Mouse (Mus musculus) liver, embryonic 13.5 days (tissue): ENCODE measurements around the gene Spen. TPM values are rescaled to one million over a fixed set of nuclear protein-coding genes. Genes with fewer than 3 reads are reported as not detected.

Experiments
- ATAC-seq: fragments of 200-750 bp; cut with Nextera tagmentation; 2 replicates; pipeline ENCODE4 v1.8.0; 2017; ENCODE audit warnings: low read depth, mild to moderate bottlenecking, moderate number of reproducible peaks, moderate library complexity
- DNase-seq: peaks from one replicate; pipeline ENCODE4 v3.0.0; 2022
- H3K27ac ChIP-seq: fragments of 300-500 bp; sonication (generic); 2 replicates; pipeline ENCODE4 v1.5.1; 2015; ENCODE audit warnings: moderate library complexity, mild to moderate bottlenecking, inconsistent platforms
- H3K27me3 ChIP-seq: fragments of 300-500 bp; sonication (generic); 2 replicates; pipeline ENCODE4 v1.6.1; 2015; ENCODE audit warnings: mild to moderate bottlenecking, inconsistent platforms
- H3K36me3 ChIP-seq: fragments of 300-500 bp; sonication (generic); 2 replicates; pipeline ENCODE4 v1.6.1; 2015; ENCODE audit warnings: mild to moderate bottlenecking, inconsistent platforms
- H3K4me1 ChIP-seq: fragments of 300-500 bp; sonication (generic); replicated peaks from 2 replicates; pipeline ENCODE4 v1.6.1; 2015; ENCODE audit warnings: inconsistent platforms
- H3K4me2 ChIP-seq: fragments of 300-500 bp; sonication (generic); 2 replicates; pipeline ENCODE4 v1.6.1; 2015; ENCODE audit warnings: inconsistent platforms, mild to moderate bottlenecking, moderate library complexity
- H3K4me3 ChIP-seq: fragments of 300-500 bp; sonication (generic); replicated peaks from 2 replicates; pipeline ENCODE4 v1.5.1; 2015; ENCODE audit warnings: mild to moderate bottlenecking, inconsistent platforms
- H3K9ac ChIP-seq: fragments of 300-500 bp; sonication (generic); 2 replicates; pipeline ENCODE4 v1.6.1; 2015; ENCODE audit warnings: mild to moderate bottlenecking, inconsistent platforms
- H3K9me3 ChIP-seq: fragments of 300-500 bp; sonication (generic); replicated peaks from 2 replicates; pipeline ENCODE4 v1.6.1; 2016; ENCODE audit warnings: inconsistent platforms
- WGBS: fragments of 180-500 bp; shearing (Covaris S2); methylation state at CpG from one replicate; pipeline ENCODE4 v1.1.7; 2015; ENCODE audit not compliant: insufficient replicate concordance; 5-methylcytosine and 5-hydroxymethylcytosine counted together
- polyA plus RNA-seq: library from polyadenylated mRNA; unstranded; fragments of >200 nt; fragmentation: Nextera tagmentation; extraction: Ambion mirVana; gene quantifications from 2 replicates; pipeline ENCODE4 v1.2.1, GENCODE M21; 2015

Spen gene
- 4.2 and 4.8 TPM in 2 replicates for polyA plus RNA-seq

DNA sequence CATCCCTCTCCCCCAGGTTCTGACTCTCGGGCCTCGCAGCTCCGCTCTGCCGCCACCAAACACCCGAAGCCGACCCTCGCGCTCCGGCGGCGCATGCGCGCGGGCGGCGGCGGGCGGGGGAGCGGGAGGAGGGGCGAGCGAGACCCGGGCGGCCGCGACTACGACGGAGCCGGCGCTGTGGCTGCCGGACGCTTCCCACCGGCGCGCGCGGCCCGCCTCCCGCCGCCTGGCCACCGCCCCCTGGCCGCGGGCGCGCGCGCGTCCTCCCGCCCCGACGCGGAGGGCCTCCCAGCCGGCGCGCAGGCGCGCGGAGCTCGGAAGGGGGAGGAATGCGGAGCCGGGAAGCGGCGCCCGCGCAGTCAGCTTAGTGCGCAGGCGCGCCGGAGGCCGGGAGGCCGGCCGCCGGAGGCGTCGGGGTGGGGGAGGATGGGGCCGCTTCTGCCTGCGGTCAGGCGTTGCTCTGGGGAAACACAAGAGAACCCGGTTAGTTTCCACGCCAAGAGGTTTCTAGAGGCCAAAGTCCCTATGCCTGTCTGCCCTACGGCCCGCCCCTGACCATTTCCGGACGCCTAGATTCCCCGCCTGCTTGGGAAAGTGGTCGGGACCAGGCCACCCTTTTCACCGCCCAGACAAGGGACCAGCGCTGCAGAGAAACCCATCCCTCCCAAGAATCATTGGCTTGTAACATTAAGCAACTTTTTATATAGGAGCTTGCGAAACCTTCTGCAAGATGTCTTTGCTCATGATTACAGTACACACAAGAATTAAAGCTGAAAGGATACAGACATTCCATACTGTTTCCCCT, at the start of gene Spen:
Spen (minus strand) TSS at position 190 of the 805 bp plus-strand sequence.
- peaks cover 59% of the 10 kb centered on the region for H3K4me1 ChIP-seq
- DNase-seq (peak; percentile 87), ATAC-seq (peak; percentile 83)
- peak within 1 kb of the TSS; percentile 96 for H3K27ac ChIP-seq
- H3K4me3 ChIP-seq, result peak within 1 kb of the TSS; percentile 94
- peak within 1 kb of the TSS; percentile 98 for H3K4me2 ChIP-seq
- H3K27me3 ChIP-seq, result no peaks in the 10 kb centered on the region
- H3K9me3 ChIP-seq, result no peaks in the 10 kb centered on the region
- under 1% methylated on average over 68 of the region's 88 CpGs for WGBS
- H3K36me3 ChIP-seq, result no peaks in the 10 kb centered on the region
- peak within 1 kb of the TSS; percentile 95 for H3K9ac ChIP-seq

DNA sequence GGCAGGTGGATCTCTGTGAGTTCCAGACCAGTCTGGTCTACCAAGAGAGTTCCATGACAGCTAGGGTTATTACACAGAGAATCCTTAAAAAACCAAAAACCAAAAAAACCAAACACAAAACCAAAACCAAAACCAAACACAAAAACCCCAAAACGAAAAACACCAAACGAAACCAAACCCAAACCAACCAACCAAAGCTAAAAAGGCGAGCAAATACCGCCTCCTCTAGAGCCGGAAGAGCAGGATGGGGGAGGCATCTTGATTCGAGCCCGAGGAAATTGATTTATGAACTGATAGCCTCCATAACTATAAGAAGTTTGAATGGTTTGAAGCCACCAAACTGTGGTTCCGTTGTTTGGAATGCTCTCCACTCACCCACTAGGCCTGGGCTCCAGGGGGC, 45.5 kb upstream of the Spen start:
- Histone ChIP-seq H3K4me1 (peaks cover 8% of the 10 kb centered on the region; the same call in 1 of the 2 replicates), H3K27me3 (no peaks in the 10 kb centered on the region), H3K4me2 (no peak overlapping the region), H3K9me3 (no peaks in the 10 kb centered on the region), H3K9ac (no peak overlapping the region), H3K27ac (no peak overlapping the region), H3K36me3 (no peaks in the 10 kb centered on the region), H3K4me3 (no peak overlapping the region)
- WGBS, result 73% methylated on average over 8 of the region's 8 CpGs
- no peak for DNase-seq
- no peak for ATAC-seq

DNA sequence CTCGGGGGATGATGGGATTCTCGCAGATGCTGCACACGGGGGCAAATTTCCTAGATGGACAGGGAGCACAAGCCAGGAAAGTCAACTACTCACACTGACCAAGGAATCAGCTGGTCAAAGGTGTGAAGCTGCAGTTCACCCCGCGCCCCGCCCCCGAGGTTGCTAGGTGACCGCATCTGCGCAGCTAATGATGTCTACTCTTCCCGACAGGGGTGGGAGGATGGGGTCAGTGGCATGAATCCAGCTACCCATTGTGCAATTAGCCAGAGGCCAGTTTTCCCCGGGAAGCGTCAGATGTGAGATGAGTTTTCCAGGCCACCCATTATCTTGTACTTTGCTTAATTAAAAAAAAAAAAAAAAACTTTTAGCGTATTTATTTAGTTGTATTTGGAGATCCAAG, 42.7 kb upstream of the Spen start:
- H3K4me1 ChIP-seq, result peaks cover 15% of the 10 kb centered on the region
- H3K4me2 ChIP-seq, result no peak overlapping the region
- no peak overlapping the region for H3K27ac ChIP-seq
- no peak for DNase-seq
- 76% methylated on average over 13 of the region's 13 CpGs for WGBS
- H3K27me3 ChIP-seq, result no peaks in the 10 kb centered on the region
- peaks cover 3% of the 10 kb centered on the region; the same call in 1 of the 2 replicates for H3K9me3 ChIP-seq
- H3K9ac ChIP-seq, result no peak overlapping the region
- H3K36me3 ChIP-seq, result no peaks in the 10 kb centered on the region
- no peak overlapping the region for H3K4me3 ChIP-seq
- no peak for ATAC-seq

DNA sequence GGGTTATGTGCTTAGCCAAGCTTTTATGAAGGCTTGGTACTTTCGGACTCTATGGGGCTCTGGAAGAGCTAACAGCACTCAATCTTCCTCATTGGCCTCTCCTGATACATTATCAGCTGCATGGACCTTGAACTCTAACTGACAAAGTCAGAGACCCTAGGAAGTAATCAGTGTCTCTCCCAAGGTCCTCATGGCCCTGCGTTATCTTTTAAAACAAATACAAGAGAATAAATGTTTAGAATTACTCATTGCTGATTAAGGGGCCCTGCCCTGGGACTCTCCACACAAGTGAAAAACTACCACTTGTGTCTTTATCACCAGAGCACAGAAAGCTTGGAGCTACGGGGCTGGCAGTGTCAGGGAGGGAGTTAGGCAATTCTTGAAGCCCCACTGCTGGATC, 40.4 kb upstream of the Spen start:
- Histone ChIP-seq H3K4me2 (no peak overlapping the region), H3K27ac (no peak overlapping the region)

DNA sequence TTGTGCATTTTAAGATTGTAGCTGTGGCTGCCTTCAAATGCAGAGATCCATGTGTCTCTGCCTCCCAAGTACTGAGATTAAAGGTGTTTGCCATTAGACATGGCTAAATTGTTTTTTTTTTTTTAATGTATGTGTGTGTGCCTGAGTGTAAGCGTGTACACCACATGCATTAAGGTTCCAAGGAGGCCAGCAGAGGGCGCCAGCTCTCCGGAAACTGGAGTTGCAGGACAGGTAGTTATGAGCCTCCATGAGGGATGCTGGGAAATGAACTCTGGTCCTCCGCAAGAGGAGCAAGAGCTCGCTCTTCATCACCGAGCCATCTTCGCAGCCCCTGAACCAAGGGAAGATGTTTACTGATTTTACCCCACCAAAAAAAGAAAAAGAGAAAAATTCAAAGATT, 38.5 kb upstream of the Spen start:
- DNase-seq, result no peak

More for the DNA sequence above, 40.4 kb upstream of the Spen start:
- Histone ChIP-seq H3K4me1 (peaks cover 19% of the 10 kb centered on the region), H3K36me3 (no peaks in the 10 kb centered on the region), H3K27me3 (0 out of 2 replicates have a peak, but pooled peaks cover 3% of the 10 kb centered on the region), H3K9ac (no peak overlapping the region), H3K9me3 (peaks cover 3% of the 10 kb centered on the region; the same call in 1 of the 2 replicates), H3K4me3 (no peak overlapping the region)
- ATAC-seq, result peak; percentile 80
- WGBS, result 6% methylated on average over 3 of the region's 3 CpGs
- DNase-seq, result peak; percentile 39

DNA sequence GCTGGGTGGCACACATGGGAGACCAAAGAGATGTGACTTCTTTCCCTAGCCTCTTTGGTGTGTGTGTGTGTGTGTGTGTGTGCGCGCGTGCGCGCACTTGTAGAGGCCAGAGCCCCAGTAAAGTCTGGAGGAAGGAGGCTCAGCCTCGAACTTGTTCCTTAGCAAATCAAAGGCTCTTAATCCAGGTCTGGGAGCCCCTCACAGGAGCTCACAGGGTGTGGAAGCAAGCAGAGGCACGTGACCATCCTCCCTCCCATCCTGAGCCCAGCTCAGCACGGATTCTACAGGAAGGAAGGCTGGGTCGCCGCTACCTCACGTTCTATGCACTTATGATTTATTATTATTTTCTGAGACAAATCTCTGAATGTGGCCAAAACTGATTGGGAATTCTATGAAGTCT, 38.0 kb upstream of the Spen start:
- DNase-seq, result no peak
- no peak overlapping the region for H3K27ac ChIP-seq
- H3K36me3 ChIP-seq, result no peaks in the 10 kb centered on the region
- peaks cover 20% of the 10 kb centered on the region for H3K4me1 ChIP-seq
- H3K9me3 ChIP-seq, result peaks cover 3% of the 10 kb centered on the region; the same call in 1 of the 2 replicates
- no peak overlapping the region for H3K9ac ChIP-seq
- H3K27me3 ChIP-seq, result 0 out of 2 replicates have a peak, but pooled peaks cover 13% of the 10 kb centered on the region
- no peak overlapping the region for H3K4me3 ChIP-seq
- ATAC-seq, result no peak
- no peak overlapping the region for H3K4me2 ChIP-seq
- 76% methylated on average over 11 of the region's 11 CpGs for WGBS

More for the DNA sequence above, 38.5 kb upstream of the Spen start:
- Histone ChIP-seq H3K36me3 (no peaks in the 10 kb centered on the region), H3K9me3 (peaks cover 3% of the 10 kb centered on the region; the same call in 1 of the 2 replicates), H3K4me1 (peaks cover 19% of the 10 kb centered on the region), H3K4me2 (no peak overlapping the region), H3K27ac (no peak overlapping the region), H3K27me3 (0 out of 2 replicates have a peak, but pooled peaks cover 13% of the 10 kb centered on the region), H3K9ac (no peak overlapping the region), H3K4me3 (no peak overlapping the region)
- ATAC-seq, result no peak
- WGBS, result 74% methylated on average over 7 of the region's 7 CpGs

DNA sequence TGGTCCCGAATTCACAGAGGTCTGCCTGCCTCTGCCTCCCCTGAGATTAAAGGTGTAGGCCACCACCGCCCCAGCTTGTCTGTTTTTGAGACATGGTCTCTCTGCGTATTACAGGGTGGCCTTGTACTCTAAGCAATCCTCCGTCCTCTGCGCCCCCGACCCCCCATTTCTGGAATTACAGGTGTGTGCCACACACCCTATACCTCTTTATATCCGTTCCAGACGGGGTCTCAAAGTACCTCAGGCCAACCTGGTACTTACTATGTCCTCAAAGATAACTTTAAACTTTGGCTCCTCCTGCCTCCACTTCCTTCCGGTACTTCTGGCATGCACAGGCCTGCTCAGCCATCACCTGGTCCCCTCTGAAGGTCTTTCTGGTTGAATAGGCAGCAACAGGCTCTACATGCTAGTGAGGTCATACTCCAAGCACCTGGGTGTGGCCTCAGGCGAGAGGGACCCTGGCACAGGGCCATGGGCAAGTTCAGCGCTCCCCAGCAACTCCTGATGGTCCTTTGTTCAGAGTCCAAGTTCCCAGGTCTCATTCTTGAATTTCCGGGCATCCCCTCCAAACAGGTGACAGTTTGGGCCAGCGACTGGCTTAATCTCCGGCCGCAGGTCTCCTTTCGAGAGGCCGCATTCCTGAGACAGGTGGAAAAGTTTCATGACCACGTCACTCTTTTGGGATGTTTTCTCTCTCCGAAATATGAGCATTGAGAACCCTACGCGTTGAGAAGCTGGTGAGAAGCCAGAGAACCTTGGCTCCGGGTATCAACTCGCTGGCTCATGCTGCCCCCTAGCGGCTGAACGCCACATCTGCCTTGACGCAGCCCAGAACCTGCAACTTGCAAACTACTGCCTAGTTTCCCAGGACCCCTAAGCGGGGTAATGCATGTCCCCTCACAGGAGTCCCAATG, 36.6 kb upstream of the Spen start:
- Histone ChIP-seq H3K9me3 (peaks cover 3% of the 10 kb centered on the region; the same call in 1 of the 2 replicates), H3K4me1 (peaks cover 24% of the 10 kb centered on the region), H3K36me3 (no peaks in the 10 kb centered on the region), H3K27ac (no peak overlapping the region), H3K4me3 (no peak overlapping the region), H3K27me3 (0 out of 2 replicates have a peak, but pooled peaks cover 13% of the 10 kb centered on the region), H3K9ac (no peak overlapping the region), H3K4me2 (no peak overlapping the region)
- ATAC-seq (no peak), DNase-seq (peak; percentile 58)
- WGBS, result 38% methylated on average over 27 of the region's 27 CpGs

DNA sequence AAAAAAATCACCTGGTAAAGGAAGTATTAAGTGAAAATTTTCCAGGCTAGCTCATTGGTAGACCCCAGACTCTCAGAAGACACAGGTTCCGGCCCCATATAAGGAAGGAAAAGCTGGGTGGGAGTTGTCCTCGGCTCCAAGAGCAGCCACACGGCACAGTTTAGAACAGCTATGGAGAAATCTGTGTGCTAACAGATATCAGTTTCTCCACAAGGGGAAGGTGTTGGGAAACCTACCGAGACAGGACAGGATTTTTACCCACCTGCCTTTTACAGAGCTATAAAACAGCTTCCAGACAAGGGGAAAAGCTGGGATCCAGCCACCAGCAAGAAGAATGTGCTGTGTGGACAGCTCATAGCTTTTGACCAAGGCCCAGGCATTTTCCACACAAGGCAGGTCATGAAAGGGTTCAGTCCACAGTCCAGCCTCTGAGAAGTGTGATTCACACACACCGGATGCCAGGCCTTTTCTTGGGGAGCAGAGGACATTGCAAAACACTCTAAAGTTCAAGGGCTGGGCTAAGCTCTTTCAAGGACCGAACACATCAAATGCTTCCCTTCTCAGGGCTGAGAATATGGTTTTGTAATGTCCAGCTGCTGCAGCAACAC, 35.1 kb upstream of the Spen start:
- 37% methylated on average over 6 of the region's 6 CpGs for WGBS
- Histone ChIP-seq H3K4me1 (peaks cover 13% of the 10 kb centered on the region), H3K27me3 (0 out of 2 replicates have a peak, but pooled peaks cover 13% of the 10 kb centered on the region), H3K9me3 (peaks cover 3% of the 10 kb centered on the region; the same call in 1 of the 2 replicates), H3K9ac (no peak overlapping the region), H3K4me3 (no peak overlapping the region), H3K27ac (no peak overlapping the region; the same call in 1 of the 2 replicates), H3K4me2 (no peak overlapping the region), H3K36me3 (no peaks in the 10 kb centered on the region)
- DNase-seq (no peak), ATAC-seq (no peak)

DNA sequence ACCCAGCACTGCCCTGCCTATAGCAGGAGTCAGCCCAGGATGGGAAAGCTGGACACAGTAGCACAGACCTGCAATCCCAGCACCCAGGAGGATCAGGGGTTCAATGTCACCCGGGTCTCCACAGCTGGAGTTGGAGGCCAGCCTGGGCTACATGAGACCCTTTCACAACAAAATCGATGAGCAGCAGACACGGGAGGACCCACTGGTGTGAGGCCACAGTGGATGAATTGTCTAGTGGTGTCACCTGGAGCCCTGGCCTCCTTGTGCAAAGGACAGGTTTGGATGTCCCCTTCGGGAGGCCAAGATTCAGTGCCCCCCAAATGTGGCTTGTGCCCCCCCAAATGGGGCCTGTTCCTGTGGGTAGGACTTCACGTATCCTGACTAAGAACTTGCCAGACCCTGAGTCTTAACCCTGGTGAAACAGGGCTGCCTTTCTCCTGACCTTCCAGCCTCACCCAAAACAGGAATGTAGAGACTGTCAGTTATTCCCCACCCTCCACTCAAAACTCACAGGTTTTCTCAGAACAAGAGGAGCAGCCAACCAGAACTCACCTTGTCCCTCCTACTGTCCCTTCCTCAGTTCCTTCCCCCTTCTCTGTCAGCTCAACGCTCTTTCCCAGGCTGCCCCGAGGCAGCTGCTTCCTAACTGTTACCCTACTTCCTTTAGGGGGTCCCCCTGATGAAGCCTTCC, 34.4 kb upstream of the Spen start:
- no peak overlapping the region for H3K4me3 ChIP-seq
- H3K9ac ChIP-seq, result no peak overlapping the region
- DNase-seq (no peak), ATAC-seq (no peak)
- H3K4me1 ChIP-seq, result peaks cover 11% of the 10 kb centered on the region; the same call in 1 of the 2 replicates
- H3K4me2 ChIP-seq, result no peak overlapping the region
- 44% methylated on average over 7 of the region's 7 CpGs for WGBS
- no peaks in the 10 kb centered on the region for H3K36me3 ChIP-seq
- peaks cover 3% of the 10 kb centered on the region; the same call in 1 of the 2 replicates for H3K9me3 ChIP-seq
- no peak overlapping the region for H3K27ac ChIP-seq
- 0 out of 2 replicates have a peak, but pooled peaks cover 13% of the 10 kb centered on the region for H3K27me3 ChIP-seq

DNA sequence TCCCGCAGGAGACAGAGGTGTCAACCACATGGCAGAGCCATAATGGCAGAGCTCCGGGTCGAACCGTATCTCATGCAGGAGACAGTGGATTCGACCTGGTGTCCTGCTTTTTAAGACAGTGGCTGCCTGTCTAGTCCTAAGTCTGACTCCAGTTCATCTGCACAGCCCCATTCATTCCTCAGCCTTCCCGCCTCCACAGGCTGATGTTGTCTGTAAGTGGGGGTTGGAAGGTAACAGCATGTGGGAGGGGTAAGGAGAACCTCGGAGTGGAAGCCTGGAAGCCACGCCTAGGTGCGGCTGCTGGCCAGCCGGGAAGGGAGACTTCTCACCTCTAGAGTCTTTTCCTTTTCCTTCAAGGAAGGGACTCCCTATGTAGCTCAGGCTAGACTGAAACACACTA, 33.5 kb upstream of the Spen start:
- Histone ChIP-seq H3K27me3 (0 out of 2 replicates have a peak, but pooled peaks cover 13% of the 10 kb centered on the region), H3K4me1 (peaks cover 11% of the 10 kb centered on the region; the same call in 1 of the 2 replicates), H3K4me2 (no peak overlapping the region), H3K36me3 (no peaks in the 10 kb centered on the region), H3K4me3 (no peak overlapping the region), H3K9ac (no peak overlapping the region), H3K27ac (no peak overlapping the region), H3K9me3 (peaks cover 2% of the 10 kb centered on the region; the same call in 1 of the 2 replicates)
- ATAC-seq (no peak), DNase-seq (no peak)
- WGBS, result 57% methylated on average over 10 of the region's 10 CpGs
